In genomic region chr6:22243321-22243720, GRCm38 (mm10) we compare ENCODE assay signal across 25 mouse cellular contexts. TPM values are rescaled to one million over a fixed set of nuclear protein-coding genes. Genes with fewer than 3 reads are reported as not detected.
DNase-seq lines count a peak whose midpoint lies in the region; ATAC-seq and TF ChIP-seq lines count a peak whose summit lies in the region.
"Had no signal": no experiment of that assay in that cellular context is flagged by ENCODE, and none has a peak within 500 bp of the region (broad histone marks: within the 10 kb centered on the region; RNA-seq: fewer than 3 reads in every experiment).

No protein-coding gene starts in this region.

- peak; percentile 52 for TF ChIP-seq EP300 in CH12.LX (IDR thresholded peaks at IDR 0.05; ENCODE audit: low read length)

- 74% methylated on average over 8 of the region's 8 CpGs for WGBS in embryonic facial prominence, embryonic 14.5 days
- 73% methylated on average over 8 of the region's 8 CpGs for WGBS in embryonic facial prominence, embryonic 10.5 days

- H3K36me3 ChIP-seq in embryonic facial prominence, embryonic 14.5 days (ENCODE audit: control insufficient read depth, insufficient read depth, low read length) = peaks cover 6% of the 10 kb centered on the region; the same call in 1 of the 2 replicates
- H3K36me3 ChIP-seq in embryonic facial prominence, embryonic 10.5 days (replicated peaks) = peaks cover 20% of the 10 kb centered on the region
- H3K36me3 ChIP-seq in CH12.LX (replicated peaks in 1 of 2; ENCODE audit: control insufficient read depth in 1 of 2, insufficient read depth in 1 of 2, low read length in 1 of 2) = peaks cover 0 to 19% of the 10 kb centered on the region in 2 experiments
- H3K36me3 ChIP-seq: G1E had no signal

- dilution Hi-C loops in CH12.LX (cut with MboI; ENCODE audit: extremely low pct_ligation_motif_present, extremely low pct_unique_long_range_greater_than_20kb, low sequenced_read_pairs) = no loop called here

- H3K79me2 ChIP-seq in CH12.LX (replicated peaks; ENCODE audit: control insufficient read depth, extremely low read depth, insufficient read depth, poor library complexity, severe bottlenecking) = no peaks in the 10 kb centered on the region

- no peaks in the 10 kb centered on the region for H3K9me3 ChIP-seq in embryonic facial prominence, embryonic 14.5 days (ENCODE audit: control insufficient read depth, low read length)
- no peaks in the 10 kb centered on the region for H3K9me3 ChIP-seq in embryonic facial prominence, embryonic 10.5 days
- no peaks in the 10 kb centered on the region for H3K9me3 ChIP-seq in CH12.LX (replicated peaks; ENCODE audit: low read length)
- H3K9me3 ChIP-seq: G1E had no signal

- TF ChIP-seq POLR2A in CH12.LX (IDR thresholded peaks at IDR 0.05; ENCODE audit: low read depth, low read length) = no peak

- peak; percentile 38 for DNase-seq in embryonic facial prominence, embryonic 14.5 days (ENCODE audit: low spot score)
- DNase-seq in embryonic facial prominence, embryonic 10.5 days (ENCODE audit: low spot score) = no peak
- DNase-seq in CH12.LX (ENCODE audit: extremely low read depth) = peak; percentile 17
- peak; percentile 51 for DNase-seq in fat pad, adult 2 months (ENCODE audit: extremely low read depth, low read depth, low spot score)
- DNase-seq in Muller cell, postnatal 12 days (ENCODE audit: inconsistent ontology term) = no peak
- DNase-seq: adrenal gland, adult 2 months; adrenal gland, adult 8-10 months; adrenal gland, postnatal 10 days; adrenal gland, postnatal 14 days; adrenal gland, postnatal 25 days; adrenal gland, postnatal 36 days; B cell, adult 2 months; cerebellum, adult 11 months; cerebellum, adult 11-12 months; cerebellum, adult 18-20 months; cerebellum, adult 2 months; cerebellum, adult 8-10 months had no signal

- H3K4me2 ChIP-seq in embryonic facial prominence, embryonic 14.5 days (ENCODE audit: low read depth, low read length) = no peak overlapping the region
- H3K4me2 ChIP-seq in CH12.LX (ENCODE audit: insufficient read depth, low read depth, poor library complexity, severe bottlenecking) = peak overlapping the region; percentile 41; the same call in 1 of the 2 replicates

- H3K27me3 ChIP-seq in embryonic facial prominence, embryonic 14.5 days (replicated peaks; ENCODE audit: control insufficient read depth, insufficient read depth, low read length) = no peaks in the 10 kb centered on the region
- no peaks in the 10 kb centered on the region for H3K27me3 ChIP-seq in embryonic facial prominence, embryonic 10.5 days (replicated peaks; ENCODE audit: low read depth, poor library complexity, severe bottlenecking)
- H3K27me3 ChIP-seq in CH12.LX (replicated peaks) = no peaks in the 10 kb centered on the region
- H3K27me3 ChIP-seq: Patski had no signal

- no peak overlapping the region for H3K4me3 ChIP-seq in embryonic facial prominence, embryonic 14.5 days (ENCODE audit: low read depth, low read length)
- H3K4me3 ChIP-seq in embryonic facial prominence, embryonic 10.5 days = no peak overlapping the region
- H3K4me3 ChIP-seq in CH12.LX (replicated peaks in 1 of 3; ENCODE audit: low read depth in 2 of 3, low read length in 2 of 3, poor library complexity in 1 of 3) = no peak overlapping the region

- ATAC-seq in embryonic facial prominence, embryonic 14.5 days (ENCODE audit: low read depth) = no peak
- no peak for ATAC-seq in inflammation-experienced regulatory T-cells, adult 6 months
- ATAC-seq: activated CD4-positive, CD25-positive, alpha-beta regulatory T cell, adult 4 months; CD4-positive, CD25-positive, alpha-beta regulatory T cell, adult 4 months; Patski had no signal

- in situ Hi-C loops in CH12.LX (cut with MboI; ENCODE audit: low pct_ligation_motif_present, low pct_unique_long_range_greater_than_20kb, low sequenced_read_pairs) = no loop called here

- H3K9ac ChIP-seq in embryonic facial prominence, embryonic 14.5 days (ENCODE audit: low read depth, low read length) = no peak overlapping the region
- 0 out of 2 replicates have a peak overlapping the region, but pooled peaks have one; percentile 24 for H3K9ac ChIP-seq in CH12.LX (ENCODE audit: insufficient read depth, low read depth)

- H3K27ac ChIP-seq in embryonic facial prominence, embryonic 14.5 days (replicated peaks; ENCODE audit: low read depth, low read length) = no peak overlapping the region
- H3K27ac ChIP-seq in embryonic facial prominence, embryonic 10.5 days (replicated peaks) = no peak overlapping the region
- 0 out of 2 replicates have a peak overlapping the region, but pooled peaks have one; percentile 32 for H3K27ac ChIP-seq in CH12.LX (ENCODE audit: insufficient read depth, low read depth)

- TF ChIP-seq CTCF in CH12.LX (conservative IDR thresholded peaks at IDR 0.05 in 1 of 2, IDR thresholded peaks at IDR 0.05 in 1 of 2; ENCODE audit: low read depth in 2 of 2, low read length in 2 of 2) = no peak

- no peak for TF ChIP-seq RAD21 in CH12.LX (IDR thresholded peaks at IDR 0.05; ENCODE audit: low read depth, low read length)

- H3K4me1 ChIP-seq in embryonic facial prominence, embryonic 14.5 days (ENCODE audit: control insufficient read depth, insufficient read depth, low read length) = no peaks in the 10 kb centered on the region
- no peaks in the 10 kb centered on the region for H3K4me1 ChIP-seq in embryonic facial prominence, embryonic 10.5 days
- peaks cover 3 to 20% of the 10 kb centered on the region in 2 experiments; a peak in 3 of 4 replicates for H3K4me1 ChIP-seq in CH12.LX (ENCODE audit: control insufficient read depth in 1 of 2, insufficient read depth in 2 of 2)

TF ChIP-seq in CH12.LX, 34 proteins besides CTCF, POLR2A, EP300 and RAD21:
- no peak for TF ChIP-seq USF2 (conservative IDR thresholded peaks at IDR 0.05; ENCODE audit: low read depth, low read length)
- TF ChIP-seq CHD1 (IDR thresholded peaks at IDR 0.05; ENCODE audit: low read depth, low read length) = no peak
- peak; percentile 28; the same call in 1 of the 2 replicates for TF ChIP-seq MEF2A (IDR thresholded peaks at IDR 0.05; ENCODE audit: borderline replicate concordance, low read depth, low read length)
- peak; percentile 20; the same call in 1 of the 2 replicates for TF ChIP-seq CHD2 (IDR thresholded peaks at IDR 0.05; ENCODE audit: low read length)
- peak; percentile 37; the same call in 1 of the 2 replicates for TF ChIP-seq ETS1 (conservative IDR thresholded peaks at IDR 0.05; ENCODE audit: low read depth, low read length)
- TF ChIP-seq JUN (IDR thresholded peaks at IDR 0.05; ENCODE audit: insufficient read depth, low read depth, low read length) = peak; percentile 29; the same call in 1 of the 2 replicates
- TF ChIP-seq BHLHE40 (IDR thresholded peaks at IDR 0.05; ENCODE audit: low read depth, low read length) = 0 out of 2 replicates have a peak, but pooled peaks have one; percentile 16
- TF ChIP-seq IRF4 (IDR thresholded peaks at IDR 0.05; ENCODE audit: low read depth, low read length) = peak; percentile 63; the same call in 1 of the 2 replicates
- peak; percentile 63; the same call in 1 of the 2 replicates for TF ChIP-seq POLR2AphosphoS2 (IDR thresholded peaks at IDR 0.05; ENCODE audit: low read depth, low read length)
TF ChIP-seq in CH12.LX: peak in this region for 7.

RNA-seq across cellular contexts. Expression of gene Wnt16, which starts 44.7 kb away (rescaled TPM):
- polyA plus RNA-seq in embryonic facial prominence, embryonic 14.5 days (2014; fragmentation: Nextera tagmentation; extraction: Ambion mirVana) = 3.9 and 4.6 TPM in 2 replicates
- polyA plus RNA-seq in embryonic facial prominence, embryonic 10.5 days (2016; fragmentation: Nextera tagmentation; extraction: Ambion mirVana) = 0.57 and 0.83 TPM in 2 replicates
- 47.4 and 71.1 TPM in 2 replicates for total RNA-seq in CH12.LX (2012; rRNA removed)
- 10.9 and 11.2 TPM in 2 replicates for total RNA-seq in CH12.LX (2014; rRNA removed)
- 14.4 and 15.9 TPM in 2 replicates for polyA plus RNA-seq in CH12.LX (2012; ENCODE audit: insufficient read length, low read depth)
- under 1 TPM in 2 of 3 experiments, not detected in 1; 0.36 to 0.47 TPM for polyA plus RNA-seq in inflammation-experienced regulatory T-cells, adult 6 months (2017; shearing (Covaris generic))
- total RNA-seq: adrenal gland, adult 18-20 months; adrenal gland, adult 2 months; adrenal gland, postnatal 25 days; G1E; MEL had no signal
- polyA plus RNA-seq: C2C12, G1E, Patski had no signal

Comparison
In these comparisons a context has a peak if more than half of its experiments do, and no peak if none do; other contexts are left out.
1. DNase-seq: peak in embryonic facial prominence, embryonic 14.5 days (single experiment), CH12.LX (single experiment) and fat pad, adult 2 months (single experiment); none in embryonic facial prominence, embryonic 10.5 days (single experiment) and Muller cell, postnatal 12 days (single experiment).